Mouse (Mus musculus) bone marrow, adult 2 months (tissue): ENCODE measurements around the gene Reps2.

Experiments used
- CTCF ChIP-seq: fragments of 200-500 bp; IDR thresholded peaks from 2 replicates; pipeline ENCODE4 v1.5.1; 2011; ENCODE audit warnings: low read length, control low read depth; ENCODE audit not compliant: control insufficient read depth, insufficient read depth
- POLR2A ChIP-seq: fragments of 200-500 bp; IDR thresholded peaks from 2 replicates; pipeline ENCODE4 v1.6.1; 2011; ENCODE audit warnings: low read depth, mild to moderate bottlenecking, control low read depth, low read length, borderline replicate concordance; ENCODE audit not compliant: control insufficient read depth

DNA sequence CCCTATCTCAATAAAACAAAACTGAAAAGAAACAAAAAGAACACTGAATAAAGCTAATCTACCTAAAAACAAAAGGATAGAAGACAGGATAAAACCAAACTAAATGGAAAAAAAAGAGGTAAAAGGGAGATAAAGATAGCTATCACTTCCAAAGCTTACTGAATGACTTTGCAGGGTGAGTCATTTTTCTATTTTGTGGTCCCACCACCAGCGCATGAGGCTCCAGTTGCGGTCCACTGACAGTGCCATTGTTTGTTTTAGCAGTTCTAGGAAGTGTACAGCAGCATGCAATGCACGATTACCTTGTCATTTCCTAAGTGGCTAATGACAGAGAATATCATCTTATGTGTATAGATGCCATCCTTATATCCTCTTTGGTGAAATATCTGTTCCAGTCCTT is 224.0 kb downstream of the Reps2 start:
- no peak for TF ChIP-seq CTCF
- TF ChIP-seq POLR2A: no peak
